Mouse (Mus musculus): ENCODE results near the gene Shf.

DNA sequence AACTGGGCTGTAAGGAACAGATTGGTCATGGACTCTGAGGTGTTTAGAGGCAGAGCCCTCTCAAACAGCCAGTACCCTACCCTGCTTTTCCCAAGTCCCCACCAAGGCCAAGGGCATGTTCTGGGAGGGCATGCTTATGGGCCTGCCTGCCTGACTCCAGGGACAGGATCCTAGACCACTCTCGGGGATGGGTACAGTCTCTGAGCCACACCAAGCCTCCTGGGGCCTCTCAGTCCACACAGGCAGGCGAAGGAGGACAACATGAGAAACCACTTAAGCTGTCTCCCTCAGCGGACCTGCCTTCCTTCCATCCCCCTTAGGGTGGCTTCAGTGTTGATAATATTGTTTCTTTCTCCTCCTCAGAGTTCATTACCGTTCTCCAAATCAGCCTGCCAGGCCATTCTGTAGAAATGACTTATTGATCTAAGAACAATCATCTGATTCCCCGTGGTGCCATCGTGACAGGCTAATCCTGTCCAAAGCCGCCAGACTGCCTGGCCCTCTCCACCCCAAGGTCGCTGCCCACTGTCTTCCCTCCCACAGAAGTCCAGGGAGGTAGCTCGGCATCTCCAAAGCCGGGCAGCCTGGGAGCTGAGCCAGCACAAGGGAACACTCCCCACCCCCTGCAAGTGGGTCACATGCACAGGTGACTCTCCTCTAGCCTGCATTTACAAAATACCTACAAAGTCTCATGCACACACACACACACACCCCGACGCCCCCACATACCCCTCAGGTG lies 14.6 kb downstream of the Shf start:
- no peak for TF ChIP-seq CTCF (IDR thresholded peaks at IDR 0.05; ENCODE audit: control insufficient read depth, insufficient read depth, low read length)
- no peak for TF ChIP-seq POLR2A (IDR thresholded peaks at IDR 0.05; ENCODE audit: borderline replicate concordance, control insufficient read depth, low read depth, low read length)

All from bone marrow, adult 2 months (tissue).